Mouse (Mus musculus): ENCODE results near the gene Uchl4. TPM values are rescaled to one million over a fixed set of nuclear protein-coding genes. Genes with fewer than 3 reads are reported as not detected.
A peak's percentile ranks its signal among the peaks of the same experiment; 100 is the strongest.
"Not testable (repeated sequence)": the region's sequence is repeated elsewhere in the genome, so short reads cannot be mapped to it uniquely, and the experiment has no call there.

Uchl4 gene
- 1 to 10 TPM; 2.8 to 3.7 (median 3.2) TPM for total RNA-seq (2022)

GRCm38 (mm10) chr9:64234768-64235435 is at the start of gene Uchl4:
Gene Uchl4 (plus strand): TSS chr9:64235201.
- no peak for DNase-seq (ENCODE audit: low spot score)

GRCm38 (mm10) chr9:64193879-64194278 is 41.1 kb upstream of the Uchl4 start:
- no peak for DNase-seq (ENCODE audit: low spot score)

GRCm38 (mm10) chr9:64195554-64195953 is 39.4 kb upstream of the Uchl4 start:
- no peak for DNase-seq (ENCODE audit: low spot score)

- DNase-seq (ENCODE audit: low spot score), result no peak
Observed at GRCm38 (mm10) chr9:64197524-64197923, 37.5 kb upstream of the Uchl4 start.

GRCm38 (mm10) chr9:64198068-64198762 is 36.8 kb upstream of the Uchl4 start:
- no peak for DNase-seq (ENCODE audit: low spot score)

GRCm38 (mm10) chr9:64198763-64199418 is 36.1 kb upstream of the Uchl4 start:
- not testable (repeated sequence) for DNase-seq (ENCODE audit: low spot score)

- no peak for DNase-seq (ENCODE audit: low spot score)
Observed at GRCm38 (mm10) chr9:64199897-64200296, 35.1 kb upstream of the Uchl4 start.

GRCm38 (mm10) chr9:64202331-64202730 is 32.7 kb upstream of the Uchl4 start:
- DNase-seq (ENCODE audit: low spot score), result no peak

GRCm38 (mm10) chr9:64202866-64203265 is 32.1 kb upstream of the Uchl4 start:
- no peak for DNase-seq (ENCODE audit: low spot score)

GRCm38 (mm10) chr9:64207509-64208084 is 27.4 kb upstream of the Uchl4 start:
- peak; percentile 28 for DNase-seq (ENCODE audit: low spot score)

GRCm38 (mm10) chr9:64214452-64214851 is 20.5 kb upstream of the Uchl4 start:
- DNase-seq (ENCODE audit: low spot score), result no peak

- no peak for DNase-seq (ENCODE audit: low spot score)
Observed at GRCm38 (mm10) chr9:64216090-64216489, 18.9 kb upstream of the Uchl4 start.

- no peak for DNase-seq (ENCODE audit: low spot score)
Observed at GRCm38 (mm10) chr9:64216641-64217040, 18.4 kb upstream of the Uchl4 start.

GRCm38 (mm10) chr9:64217887-64218286 is 17.1 kb upstream of the Uchl4 start:
- no peak for DNase-seq (ENCODE audit: low spot score)

- DNase-seq (ENCODE audit: low spot score), result no peak
Observed at GRCm38 (mm10) chr9:64219305-64219704, 15.7 kb upstream of the Uchl4 start.

- no peak for DNase-seq (ENCODE audit: low spot score)
Observed at GRCm38 (mm10) chr9:64219772-64220420, 15.1 kb upstream of the Uchl4 start.

GRCm38 (mm10) chr9:64220603-64221002 is 14.4 kb upstream of the Uchl4 start:
- DNase-seq (ENCODE audit: low spot score), result no peak

- DNase-seq (ENCODE audit: low spot score), result no peak
Observed at GRCm38 (mm10) chr9:64221480-64221879, 13.5 kb upstream of the Uchl4 start.

- no peak for DNase-seq (ENCODE audit: low spot score)
Observed at GRCm38 (mm10) chr9:64222098-64222497, 12.9 kb upstream of the Uchl4 start.

- no peak for DNase-seq (ENCODE audit: low spot score)
Observed at GRCm38 (mm10) chr9:64225805-64226204, 9.2 kb upstream of the Uchl4 start.

- DNase-seq (ENCODE audit: low spot score), result no peak
Observed at GRCm38 (mm10) chr9:64227736-64228135, 7.3 kb upstream of the Uchl4 start.

GRCm38 (mm10) chr9:64228972-64229371 is 6.0 kb upstream of the Uchl4 start:
- no peak for DNase-seq (ENCODE audit: low spot score)
